Mouse (Mus musculus) testis, adult 2 months (tissue): ENCODE measurements around the gene Ccdc15.

Experiments
- CTCF ChIP-seq: fragments of 200-500 bp; IDR thresholded peaks from 2 replicates; pipeline ENCODE4 v1.5.1; 2012; ENCODE audit warnings: low read depth, mild to moderate bottlenecking, inconsistent platforms, low read length, moderate library complexity; ENCODE audit not compliant: control insufficient read depth, insufficient read depth, insufficient replicate concordance
- POLR2A ChIP-seq: fragments of 200-500 bp; IDR thresholded peaks from 2 replicates; pipeline ENCODE4 v1.6.1; 2012; ENCODE audit warnings: low read depth, mild to moderate bottlenecking, inconsistent platforms, low read length, moderate library complexity; ENCODE audit not compliant: control insufficient read depth

- no peak for TF ChIP-seq POLR2A
- no peak for TF ChIP-seq CTCF
Observed at GRCm38 (mm10) chr9:37255889-37256225, 92.4 kb downstream of the Ccdc15 start.
